8 mouse cellular contexts compared by ENCODE assay signal in the genomic region with DNA sequence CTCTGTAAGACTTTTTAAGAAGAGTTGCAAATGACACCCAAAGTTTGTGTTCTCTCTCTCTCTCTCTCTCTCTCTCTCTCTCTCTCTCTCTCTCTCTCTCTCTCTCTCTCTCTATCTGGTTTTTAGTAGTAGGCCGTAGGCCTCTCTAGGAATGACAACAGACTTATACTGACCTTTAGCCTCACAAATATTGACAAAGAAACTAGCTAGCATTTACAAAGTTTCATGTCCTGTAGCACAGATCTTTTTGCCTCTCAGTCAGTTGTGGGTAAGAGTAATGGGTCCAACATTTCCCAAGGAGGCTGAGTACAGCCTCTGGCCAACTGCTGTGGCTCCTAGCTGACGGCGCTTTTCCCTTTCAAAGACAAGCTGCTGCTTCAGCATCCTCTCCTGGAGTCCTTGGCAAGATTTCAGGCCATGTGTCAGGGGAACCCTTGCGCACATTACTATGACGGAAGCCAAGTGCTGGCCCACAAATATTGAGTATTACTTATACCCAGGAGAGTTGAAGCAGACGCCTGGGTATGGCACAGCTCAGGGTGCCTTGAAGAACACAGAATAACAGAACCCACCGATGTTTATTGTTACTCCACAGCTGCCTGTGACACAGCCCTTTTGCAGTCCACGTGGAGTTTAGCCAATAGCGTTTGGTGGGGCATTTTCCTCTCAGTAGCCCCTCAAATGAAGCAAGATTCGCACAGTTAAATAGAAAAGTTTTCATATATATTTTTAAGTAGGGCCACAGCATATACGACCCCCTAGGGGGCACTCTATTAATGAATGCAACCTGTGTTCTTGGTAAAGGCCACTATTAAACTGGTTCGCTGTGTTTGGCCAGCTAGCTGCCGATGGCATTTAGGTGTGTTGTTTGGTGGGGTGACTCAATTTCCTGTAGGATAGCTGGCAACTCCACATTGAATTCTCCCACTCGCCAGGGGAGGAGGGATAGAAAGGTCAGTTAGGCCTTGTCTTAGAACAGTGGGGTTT.
A peak's percentile ranks its signal among the peaks of the same experiment; 100 is the strongest.
DNase-seq lines count a peak whose midpoint lies in the region; ATAC-seq lines count a peak whose summit lies in the region.

No protein-coding gene starts in this region.

- no peaks in the 10 kb centered on the region for H3K9me3 ChIP-seq in kidney, embryonic 15.5 days (replicated peaks)
- no peaks in the 10 kb centered on the region for H3K9me3 ChIP-seq in limb, embryonic 12.5 days
- H3K9me3 ChIP-seq in hindbrain, embryonic 11.5 days (ENCODE audit: control insufficient read depth, low read length) = no peaks in the 10 kb centered on the region

- peak; percentile 36 for DNase-seq in kidney, adult 11 months
- DNase-seq in adrenal gland, postnatal 25 days = peak; percentile 35
- DNase-seq in cerebellum, postnatal 25 days = peak; percentile 58 to 71
- no peak for DNase-seq in right cerebral cortex, adult 18-20 months
- no peak for DNase-seq in thymus, adult 18-20 months
- DNase-seq in hindbrain, embryonic 11.5 days (ENCODE audit: low spot score) = no peak

- WGBS in kidney, embryonic 15.5 days = 73% methylated on average over 14 of the region's 14 CpGs
- 44% methylated on average over 14 of the region's 14 CpGs for whole genome bisulfite sequencing in limb, embryonic 12.5 days
- 80% methylated on average over 14 of the region's 14 CpGs for WGBS in hindbrain, embryonic 11.5 days

- H3K36me3 ChIP-seq in kidney, embryonic 15.5 days = no peaks in the 10 kb centered on the region
- H3K36me3 ChIP-seq in limb, embryonic 12.5 days = no peaks in the 10 kb centered on the region
- H3K36me3 ChIP-seq in hindbrain, embryonic 11.5 days (ENCODE audit: control insufficient read depth, insufficient read depth, low read length) = no peaks in the 10 kb centered on the region

- H3K4me3 ChIP-seq in kidney, embryonic 15.5 days (replicated peaks) = no peak overlapping the region
- H3K4me3 ChIP-seq in limb, embryonic 12.5 days (replicated peaks) = no peak overlapping the region
- no peak overlapping the region for H3K4me3 ChIP-seq in hindbrain, embryonic 11.5 days (ENCODE audit: low read depth, low read length)

- no peak overlapping the region for H3K4me2 ChIP-seq in kidney, embryonic 15.5 days
- peak overlapping the region; percentile 19; the same call in 1 of the 2 replicates for H3K4me2 ChIP-seq in limb, embryonic 12.5 days
- no peak overlapping the region for H3K4me2 ChIP-seq in hindbrain, embryonic 11.5 days (replicated peaks; ENCODE audit: low read depth, low read length)

- H3K9ac ChIP-seq in kidney, embryonic 15.5 days = no peak overlapping the region
- H3K9ac ChIP-seq in limb, embryonic 12.5 days (replicated peaks) = no peak overlapping the region
- no peak overlapping the region for H3K9ac ChIP-seq in hindbrain, embryonic 11.5 days (ENCODE audit: low read depth, low read length)

- peaks cover 15% of the 10 kb centered on the region; the same call in 1 of the 2 replicates for H3K27me3 ChIP-seq in kidney, embryonic 15.5 days
- H3K27me3 ChIP-seq in limb, embryonic 12.5 days = peaks cover 5% of the 10 kb centered on the region; the same call in 1 of the 2 replicates
- H3K27me3 ChIP-seq in hindbrain, embryonic 11.5 days (ENCODE audit: control insufficient read depth, insufficient read depth, low read length) = no peaks in the 10 kb centered on the region

- H3K4me1 ChIP-seq in kidney, embryonic 15.5 days = peaks cover 16% of the 10 kb centered on the region
- H3K4me1 ChIP-seq in limb, embryonic 12.5 days (replicated peaks) = peaks cover 40% of the 10 kb centered on the region
- H3K4me1 ChIP-seq in hindbrain, embryonic 11.5 days (replicated peaks; ENCODE audit: control insufficient read depth, insufficient read depth, low read length) = 0 out of 2 replicates have a peak, but pooled peaks cover 3% of the 10 kb centered on the region

- no peak overlapping the region for H3K27ac ChIP-seq in kidney, embryonic 15.5 days
- H3K27ac ChIP-seq in limb, embryonic 12.5 days = peak overlapping the region; percentile 73
- H3K27ac ChIP-seq in hindbrain, embryonic 11.5 days (ENCODE audit: low read depth, low read length) = no peak overlapping the region

- no peak for ATAC-seq in kidney, embryonic 15.5 days (replicated peaks; ENCODE audit: low FRiP score)
- no peak for ATAC-seq in limb, embryonic 12.5 days (ENCODE audit: insufficient number of reproducible peaks, insufficient read depth, low FRiP score, low TSS enrichment, low read depth)
- ATAC-seq in hindbrain, embryonic 11.5 days (ENCODE audit: low FRiP score) = no peak

Comparison
In these comparisons a context has a peak if more than half of its experiments do, and no peak if none do; other contexts are left out.
1. DNase-seq: peak in kidney, adult 11 months (single experiment), adrenal gland, postnatal 25 days (single experiment) and cerebellum, postnatal 25 days (2 of 2); none in right cerebral cortex, adult 18-20 months (single experiment), thymus, adult 18-20 months (0 of 2) and hindbrain, embryonic 11.5 days (single experiment).